Mouse (Mus musculus) T-helper 17 cell (primary cell): Measurements from ENCODE around the gene Btf3.

ENCODE experiments used
- in situ Hi-C, 2 experiments: fragments of 300-600 bp; cut with MboI, MseI; formaldehyde crosslinking; loops; 1 replicate in 1 of 2; 2 replicates in 1 of 2; pipeline ENCODE4 v1.15.1; 2025; ENCODE audit warnings: high pct_unique_total_duplicates in 2 of 2

Gene Btf3

GRCm38 (mm10) chr13:98280990-98281650 lies 35.7 kb downstream of the Btf3 start:
- in situ Hi-C loops: no loop called here

GRCm38 (mm10) chr13:98279686-98280085 lies 37.1 kb downstream of the Btf3 start, which contains the start of gene Gm21976:
Gene Gm21976, plus strand, starts transcription at chr13:98279887.
- in situ Hi-C loops: no loop called here

- in situ Hi-C loops: no loop called here
Observed at GRCm38 (mm10) chr13:98277501-98277900, 39.3 kb downstream of the Btf3 start.

GRCm38 (mm10) chr13:98276253-98276652 lies 40.6 kb downstream of the Btf3 start:
- in situ Hi-C loops: no loop called here

GRCm38 (mm10) chr13:98275646-98276045 lies 41.2 kb downstream of the Btf3 start:
- in situ Hi-C loops: no loop called here

- in situ Hi-C loops: loop anchor here in 1 of 2 experiments (25.0 kb wide), 3 partner anchors 1112 to 1763 kb away; partner anchors contain the start of gene Hmgcr
Observed at GRCm38 (mm10) chr13:98274023-98274422, 42.8 kb downstream of the Btf3 start.

- in situ Hi-C loops: loop anchor here (5.0 to 25.0 kb wide), 5 partner anchors 48 to 1773 kb away; partner anchors contain the start of gene Hmgcr (in 1 of the 2)
Observed at GRCm38 (mm10) chr13:98264111-98264510, 52.7 kb downstream of the Btf3 start.

- in situ Hi-C loops: loop anchor here (5.0 to 25.0 kb wide), 5 partner anchors 49 to 1774 kb away; partner anchors contain the start of gene Hmgcr (in 1 of the 2)
Observed at GRCm38 (mm10) chr13:98263458-98263987, 53.3 kb downstream of the Btf3 start.

- in situ Hi-C loops: loop anchor here (5.0 to 25.0 kb wide), 5 partner anchors 49 to 1774 kb away; partner anchors contain the start of gene Hmgcr (in 1 of the 2)
Observed at GRCm38 (mm10) chr13:98262636-98263457, 54.0 kb downstream of the Btf3 start, which contains the start of the genes Utp15 and Ankra2. Gene Utp15, minus strand, starts transcription at chr13:98263041. Gene Ankra2, plus strand, starts transcription at chr13:98263074.
